Mouse (Mus musculus) CH12.LX (cell line): ENCODE measurements at regions not wholly inside any gene's neighbourhood (a gene's known extent, or its start where the extent isn't known, plus 50 kb on each side); places are given as distances from the start of the nearest gene placed in this dataset.

Experiments
- CTCF ChIP-seq, 2 experiments: IDR thresholded peaks in 1 of 2; conservative IDR thresholded peaks in 1 of 2; 2 replicates each; pipeline ENCODE4 v1.5.1; 2011 to 2012; ENCODE audit warnings: low read depth in 2 of 2, low read length in 2 of 2, improper control_type of control experiment in 1 of 2, inconsistent platforms in 1 of 2, mild to moderate bottlenecking in 1 of 2, moderate library complexity in 1 of 2
- USF1 ChIP-seq: IDR thresholded peaks from 2 replicates; pipeline ENCODE4 v1.6.1; 2014; ENCODE audit warnings: low read depth, mild to moderate bottlenecking, inconsistent platforms, low read length, improper control_type of control experiment

- TF ChIP-seq CTCF (conservative IDR thresholded peaks at IDR 0.05 in 1 of 2, IDR thresholded peaks at IDR 0.05 in 1 of 2; ENCODE audit: low read depth in 2 of 2, low read length in 2 of 2) (no peak), USF1 (no peak)
Observed at GRCm38 (mm10) chr1:193626924-193627849, 257.1 kb upstream of the Camk1g start.
